Mouse (Mus musculus) kidney, postnatal 0 days (tissue): ENCODE data around the gene Ddx28. TPM values are rescaled to one million over a fixed set of nuclear protein-coding genes. Genes with fewer than 3 reads are reported as not detected.

Source experiments
- ATAC-seq: fragments of 200-750 bp; cut with Nextera tagmentation; replicated peaks from 2 replicates; pipeline ENCODE4 v1.8.0; 2017; ENCODE audit warnings: low read depth, moderate number of reproducible peaks, moderate TSS enrichment, moderate library complexity; ENCODE audit not compliant: low FRiP score
- DNase-seq: peaks from one replicate; pipeline ENCODE4 v3.0.0-alpha.2; 2016; ENCODE audit warnings: low spot score
- H3K27ac ChIP-seq: fragments of 300-500 bp; sonication (generic); 2 replicates; pipeline ENCODE4 v1.5.1; 2014; ENCODE audit warnings: mild to moderate bottlenecking
- H3K27me3 ChIP-seq: fragments of 300-500 bp; sonication (generic); 2 replicates; pipeline ENCODE4 v1.6.1; 2014; ENCODE audit warnings: low read length, mixed read lengths; ENCODE audit not compliant: insufficient read depth
- H3K36me3 ChIP-seq: fragments of 300-500 bp; sonication (generic); 2 replicates; pipeline ENCODE4 v1.6.1; 2014; ENCODE audit warnings: low read length, mixed read lengths; ENCODE audit not compliant: insufficient read depth
- H3K4me1 ChIP-seq: fragments of 300-500 bp; sonication (generic); replicated peaks from 2 replicates; pipeline ENCODE4 v1.6.1; 2014; ENCODE audit warnings: antibody characterized with exemption, low read length, mixed read lengths; ENCODE audit not compliant: insufficient read depth
- H3K4me2 ChIP-seq: fragments of 300-500 bp; sonication (generic); 2 replicates; pipeline ENCODE4 v1.6.1; 2014; ENCODE audit warnings: mild to moderate bottlenecking, low read length, moderate library complexity, mixed read lengths
- H3K4me3 ChIP-seq: fragments of 300-500 bp; sonication (generic); replicated peaks from 2 replicates; pipeline ENCODE4 v1.5.1; 2014; ENCODE audit warnings: low read depth, low read length
- H3K9ac ChIP-seq: fragments of 300-500 bp; sonication (generic); 2 replicates; pipeline ENCODE4 v1.6.1; 2014; ENCODE audit warnings: low read depth, low read length
- H3K9me3 ChIP-seq: fragments of 300-500 bp; sonication (generic); replicated peaks from 2 replicates; pipeline ENCODE4 v1.6.1; 2016; ENCODE audit warnings: low read length, inconsistent platforms, mixed read lengths
- CTCF ChIP-seq: IDR thresholded peaks from 2 replicates; pipeline ENCODE4 v1.5.1; 2016; ENCODE audit warnings: antibody characterized with exemption, low read depth, mild to moderate bottlenecking, moderate library complexity
- WGBS: fragments of 180-500 bp; shearing (Covaris S2); extraction: QIAGEN DNeasy Blood & Tissue Kit; methylation state at CpG from one replicate; pipeline ENCODE4 v1.1.7; 2014; 5-methylcytosine and 5-hydroxymethylcytosine counted together
- polyA plus RNA-seq: library from polyadenylated mRNA; unstranded; fragments of >200 nt; fragmentation: Nextera tagmentation; extraction: Ambion mirVana; gene quantifications from 2 replicates; pipeline ENCODE4 v1.2.1, GENCODE M21; 2015

Gene Ddx28
- polyA plus RNA-seq, 1 experiment from 2014 or later = 16.1 TPM

- H3K9ac ChIP-seq = peak overlapping the region; percentile 89
- H3K27me3 ChIP-seq = no peaks in the 10 kb centered on the region
- peak overlapping the region; percentile 87 for H3K4me2 ChIP-seq
- peak; percentile 53 for DNase-seq
- WGBS = 5% methylated on average over 38 of the region's 40 CpGs
- H3K4me1 ChIP-seq = peaks cover 20% of the 10 kb centered on the region
- peak; percentile 59 for ATAC-seq
- peak overlapping the region; percentile 91 for H3K27ac ChIP-seq
- no peaks in the 10 kb centered on the region for H3K9me3 ChIP-seq
- H3K4me3 ChIP-seq = peak overlapping the region; percentile 85
- no peak for TF ChIP-seq CTCF
- H3K36me3 ChIP-seq = no peaks in the 10 kb centered on the region
Measured at GRCm38 (mm10) chr8:105965266-105965904, 46.3 kb downstream of the Ddx28 start.

- no peak overlapping the region for H3K27ac ChIP-seq
- no peak for ATAC-seq
- no peak for DNase-seq
- H3K9me3 ChIP-seq = no peaks in the 10 kb centered on the region
- peak overlapping the region; percentile 87 for H3K4me2 ChIP-seq
- no peaks in the 10 kb centered on the region for H3K36me3 ChIP-seq
- H3K4me3 ChIP-seq = peak overlapping the region; percentile 85
- TF ChIP-seq CTCF = no peak
- H3K9ac ChIP-seq = peak overlapping the region; percentile 89
- H3K27me3 ChIP-seq = no peaks in the 10 kb centered on the region
- peaks cover 20% of the 10 kb centered on the region for H3K4me1 ChIP-seq
- WGBS = 51% methylated on average over 12 of the region's 12 CpGs
Measured at GRCm38 (mm10) chr8:105964506-105965265, 47.0 kb downstream of the Ddx28 start.

DNA sequence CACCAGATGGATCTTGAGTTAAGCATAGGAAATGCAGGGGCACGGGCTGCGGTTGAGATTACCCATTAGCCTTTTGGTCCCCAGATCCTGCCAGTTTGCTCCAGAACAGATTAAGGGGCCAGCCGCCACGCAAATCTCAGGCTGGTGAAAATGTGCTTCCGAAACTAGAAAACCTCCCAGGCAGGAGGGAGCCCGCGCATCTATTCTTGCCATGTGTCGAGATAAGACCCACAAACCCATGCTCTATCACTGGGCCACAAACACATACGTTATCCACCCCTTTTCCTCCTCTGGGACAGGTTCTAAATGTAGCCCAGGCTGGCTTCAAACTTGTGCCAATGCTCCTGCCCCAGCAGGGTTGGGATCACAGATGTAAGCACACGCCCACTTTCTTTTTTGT lies 50.1 kb downstream of the Ddx28 start:
- Histone ChIP-seq H3K4me2 (no peak overlapping the region), H3K36me3 (0 out of 2 replicates have a peak, but pooled peaks cover 2% of the 10 kb centered on the region), H3K4me1 (peaks cover 13% of the 10 kb centered on the region), H3K27ac (no peak overlapping the region), H3K27me3 (no peaks in the 10 kb centered on the region), H3K9me3 (no peaks in the 10 kb centered on the region), H3K4me3 (no peak overlapping the region), H3K9ac (no peak overlapping the region)
- ATAC-seq (no peak), DNase-seq (no peak)
- no peak for TF ChIP-seq CTCF
- WGBS = 90% methylated on average over 10 of the region's 10 CpGs

GRCm38 (mm10) chr8:105961101-105961500 lies 50.6 kb downstream of the Ddx28 start:
- ATAC-seq (no peak), DNase-seq (no peak)
- Histone ChIP-seq H3K9me3 (no peaks in the 10 kb centered on the region), H3K27me3 (no peaks in the 10 kb centered on the region), H3K4me2 (no peak overlapping the region), H3K4me3 (no peak overlapping the region), H3K27ac (no peak overlapping the region), H3K36me3 (0 out of 2 replicates have a peak, but pooled peaks cover 2% of the 10 kb centered on the region), H3K4me1 (peaks cover 12% of the 10 kb centered on the region), H3K9ac (no peak overlapping the region)
- WGBS = 79% methylated on average over 14 of the region's 14 CpGs
- TF ChIP-seq CTCF = no peak

Other genes with a start within 250 kb of the Ddx28 start
- 7.0 and 8.9 TPM in 2 replicates for gene Ranbp10, start 184.5 kb downstream of the Ddx28 start, polyA plus RNA-seq
- gene Tsnaxip1, start 184.2 kb downstream of the Ddx28 start, polyA plus RNA-seq = 0.05 TPM in 1 of 2 replicates, not detected in the other
- gene Cenpt, start 158.6 kb downstream of the Ddx28 start, polyA plus RNA-seq = 23.4 and 24.9 TPM in 2 replicates
- 56.0 and 60.8 TPM in 2 replicates for gene Thap11, start 156.8 kb downstream of the Ddx28 start, polyA plus RNA-seq
- gene Nutf2, start 151.3 kb downstream of the Ddx28 start, polyA plus RNA-seq = 188 and 192 TPM in 2 replicates
- 27.6 and 30.1 TPM in 2 replicates for gene Edc4, start 131.0 kb downstream of the Ddx28 start, polyA plus RNA-seq
- 0.66 TPM in 1 of 2 replicates, not detected in the other for gene Nrn1l, start 118.3 kb downstream of the Ddx28 start, polyA plus RNA-seq
- gene Pskh1, start 111.4 kb downstream of the Ddx28 start, polyA plus RNA-seq = 30.6 and 33.7 TPM in 2 replicates
- 0.67 and 0.77 TPM in 2 replicates for gene Ctrl, start 78.0 kb downstream of the Ddx28 start, polyA plus RNA-seq
- gene Psmb10, start 73.4 kb downstream of the Ddx28 start, polyA plus RNA-seq = 59.7 and 63.1 TPM in 2 replicates
- 0.45 and 0.50 TPM in 2 replicates for gene Lcat, start 68.5 kb downstream of the Ddx28 start, polyA plus RNA-seq
- gene Slc12a4, start 45.8 kb downstream of the Ddx28 start, polyA plus RNA-seq = 19.8 and 23.7 TPM in 2 replicates
- not detected in 2 replicates for gene Dpep3, start 32.5 kb downstream of the Ddx28 start, polyA plus RNA-seq
- gene Dus2, start 20.5 kb downstream of the Ddx28 start, polyA plus RNA-seq = 11.7 and 15.5 TPM in 2 replicates
- gene Dpep2nb, start 5.9 kb downstream of the Ddx28 start, polyA plus RNA-seq = not detected in 2 replicates
- gene Nfatc3, start 47.0 kb upstream of the Ddx28 start, polyA plus RNA-seq = 3.8 and 3.9 TPM in 2 replicates
- gene Esrp2, start 125.1 kb upstream of the Ddx28 start, polyA plus RNA-seq = 21.0 and 21.2 TPM in 2 replicates
- 8.1 and 9.8 TPM in 2 replicates for gene Pla2g15, start 138.5 kb upstream of the Ddx28 start, polyA plus RNA-seq
- gene Slc7a6, start 157.0 kb upstream of the Ddx28 start, polyA plus RNA-seq = 61.0 and 61.6 TPM in 2 replicates
- 27.4 and 27.6 TPM in 2 replicates for gene Slc7a6os, start 199.1 kb upstream of the Ddx28 start, polyA plus RNA-seq
- 30.1 and 33.1 TPM in 2 replicates for gene Prmt7, start 199.1 kb upstream of the Ddx28 start, polyA plus RNA-seq